Mouse (Mus musculus): ENCODE results near the gene Fbxw8. TPM values are rescaled to one million over a fixed set of nuclear protein-coding genes. Genes with fewer than 3 reads are reported as not detected.

Fbxw8 gene
- total RNA-seq, 2 experiments from 2014 or later = 40.3 to 43.6 TPM

DNA sequence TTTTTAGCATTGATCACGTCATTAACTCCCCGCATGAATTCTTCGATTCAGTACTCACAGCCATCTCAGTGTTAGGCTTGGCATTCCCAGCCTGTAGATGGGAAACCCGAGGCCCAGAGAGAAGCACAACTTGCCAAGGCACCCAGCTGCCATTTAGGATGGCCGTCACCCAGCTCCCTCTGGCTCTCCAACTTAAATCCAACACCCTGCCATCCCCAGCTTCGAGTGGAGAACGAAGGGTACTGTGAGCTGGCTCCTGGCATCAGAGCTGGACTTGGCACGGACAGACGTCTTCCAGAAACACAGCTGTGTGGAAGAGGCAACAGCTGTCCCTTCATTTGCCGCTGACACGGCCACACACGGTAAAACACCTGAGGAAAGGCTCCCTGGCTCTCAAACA lies 9.3 kb upstream of the Fbxw8 start, which contains the start of gene Hrk:
TSS of gene Hrk (plus strand) at position 68 of the 400 bp plus-strand sequence.
- intact Hi-C loops (cut with DNase I) = loop anchor here (10.0 kb wide), 1 partner anchor 160 kb away; no protein-coding TSS in a partner anchor
- DNase-seq (ENCODE audit: low spot score) = no peak

GRCm38 (mm10) chr5:118160691-118161090 lies 5.4 kb upstream of the Fbxw8 start:
- intact Hi-C loops (cut with DNase I) = loop anchor here (10.0 kb wide), 1 partner anchor 156 kb away; no protein-coding TSS in a partner anchor
- no peak for DNase-seq (ENCODE audit: low spot score)

DNA sequence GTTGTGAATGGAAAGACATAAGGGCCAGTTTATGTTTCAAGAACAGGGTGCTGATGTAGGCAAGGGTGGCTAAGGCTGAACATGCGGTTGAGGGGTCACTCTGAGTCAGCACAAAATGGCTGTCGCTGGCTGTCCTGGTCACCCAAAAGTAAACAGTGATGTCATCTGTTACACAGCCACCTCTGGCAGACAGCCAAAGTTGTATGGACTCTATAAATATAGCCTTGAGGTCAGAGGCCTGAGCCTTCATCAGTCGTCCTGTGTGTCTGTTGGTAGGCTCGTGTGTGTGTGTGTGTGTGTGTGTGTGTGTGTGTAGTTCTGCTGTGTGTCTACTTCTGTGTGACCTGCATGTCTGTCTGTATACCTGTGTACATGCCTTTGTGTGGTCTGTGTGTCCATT lies 1.7 kb upstream of the Fbxw8 start:
- intact Hi-C loops (cut with DNase I) = no loop called here
- DNase-seq (ENCODE audit: low spot score) = no peak

DNA sequence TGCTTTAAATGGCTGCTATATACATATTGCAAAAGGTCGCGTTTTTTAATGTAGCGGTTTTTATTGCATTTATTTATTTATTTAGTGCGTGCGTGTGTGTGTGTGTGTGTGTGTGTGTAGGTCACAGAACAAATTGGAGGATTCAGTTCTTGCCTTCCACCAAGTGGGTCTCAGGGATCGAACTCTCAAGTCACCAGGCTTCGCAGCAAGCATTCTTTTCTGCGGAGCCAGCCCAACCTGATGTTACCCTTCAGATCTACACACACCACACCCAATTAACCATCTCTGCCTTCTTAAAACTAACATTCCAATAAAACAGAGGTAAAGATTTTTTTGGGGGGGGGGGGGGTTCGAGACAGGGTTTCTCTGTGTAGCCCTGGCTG lies 292 bp upstream of the Fbxw8 start:
- intact Hi-C loops (cut with DNase I) = no loop called here
- DNase-seq (ENCODE audit: low spot score) = no peak

- no peak for DNase-seq (ENCODE audit: low spot score)
- intact Hi-C loops (cut with DNase I) = loop anchor here (5.0 kb wide), 1 partner anchor 57 kb away; no protein-coding TSS in a partner anchor
These were observed 5.6 kb downstream of the Fbxw8 start for GRCm38 (mm10) chr5:118149711-118150110.

DNA sequence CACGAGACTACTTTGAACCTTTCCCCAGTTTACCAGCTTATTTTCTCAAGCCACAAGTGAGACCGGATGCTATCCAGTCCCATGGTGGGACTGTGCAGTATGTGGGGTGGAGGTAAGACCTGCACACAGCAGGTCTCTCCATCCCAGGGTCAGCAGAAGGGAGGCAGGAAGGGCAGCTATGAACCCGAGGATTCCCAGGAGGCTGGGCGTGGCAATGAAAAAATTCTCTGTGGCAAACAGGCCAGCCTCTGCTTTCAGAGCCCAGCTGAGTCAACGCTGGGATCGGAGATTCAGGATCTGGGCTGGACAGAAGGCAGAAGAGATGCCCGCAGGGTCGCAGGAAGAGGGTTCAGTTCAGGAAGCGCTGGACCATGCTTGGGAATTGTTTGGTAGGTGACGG lies 8.0 kb downstream of the Fbxw8 start:
- intact Hi-C loops (cut with DNase I) = no loop called here
- no peak for DNase-seq (ENCODE audit: low spot score)

DNA sequence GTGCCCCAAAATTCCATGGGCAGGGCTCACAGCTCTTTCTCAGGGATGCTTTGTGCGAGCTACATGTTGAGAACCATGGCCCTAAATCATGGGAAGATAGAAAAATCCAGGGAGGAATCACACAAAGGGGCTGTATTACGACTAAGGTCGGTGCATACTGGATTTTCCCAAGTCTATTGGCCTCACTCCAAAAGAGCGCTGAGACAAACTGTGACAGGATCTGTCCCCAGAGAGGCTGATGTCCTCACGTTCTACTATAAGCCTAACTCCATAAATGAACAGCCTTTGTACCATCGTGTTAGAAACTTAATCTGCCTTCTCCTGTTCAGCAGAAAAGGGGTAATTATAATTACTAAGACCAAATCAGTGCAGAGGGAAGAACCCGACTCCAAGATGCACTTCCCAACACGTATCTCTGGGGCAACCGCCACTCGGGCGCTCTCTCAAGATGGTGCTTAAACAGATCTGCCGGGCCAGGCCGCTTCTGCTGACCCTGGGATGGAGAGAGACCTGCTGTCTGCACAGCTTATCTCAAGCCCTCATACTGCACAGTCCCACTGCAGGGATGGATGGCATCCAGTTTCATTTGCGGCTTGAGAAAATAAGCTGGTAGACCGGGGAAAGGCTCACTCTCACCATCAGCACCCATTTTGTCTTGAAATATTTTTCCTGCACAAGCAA lies 9.1 kb downstream of the Fbxw8 start:
- intact Hi-C loops (cut with DNase I) = no loop called here
- DNase-seq (ENCODE audit: low spot score) = no peak

DNA sequence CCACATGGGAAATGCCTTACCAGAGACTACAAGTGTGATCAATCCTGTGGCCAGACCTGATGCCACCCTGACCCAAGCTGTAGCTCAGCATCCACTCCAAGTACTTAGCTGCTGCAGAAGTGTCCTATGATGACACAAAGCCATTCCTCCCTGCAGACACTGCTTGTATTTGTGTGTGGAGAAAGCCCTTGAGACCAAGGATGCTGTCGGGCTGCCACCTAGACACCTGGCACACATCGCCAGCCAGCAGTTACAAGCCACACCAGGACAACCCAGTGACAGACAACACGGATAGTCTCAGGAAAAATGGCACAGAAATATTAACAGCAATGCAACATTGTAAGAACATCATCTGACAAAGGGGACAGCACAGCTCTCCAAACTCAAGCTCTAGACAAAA lies 9.8 kb downstream of the Fbxw8 start:
- DNase-seq (ENCODE audit: low spot score) = no peak
- intact Hi-C loops (cut with DNase I) = no loop called here

DNA sequence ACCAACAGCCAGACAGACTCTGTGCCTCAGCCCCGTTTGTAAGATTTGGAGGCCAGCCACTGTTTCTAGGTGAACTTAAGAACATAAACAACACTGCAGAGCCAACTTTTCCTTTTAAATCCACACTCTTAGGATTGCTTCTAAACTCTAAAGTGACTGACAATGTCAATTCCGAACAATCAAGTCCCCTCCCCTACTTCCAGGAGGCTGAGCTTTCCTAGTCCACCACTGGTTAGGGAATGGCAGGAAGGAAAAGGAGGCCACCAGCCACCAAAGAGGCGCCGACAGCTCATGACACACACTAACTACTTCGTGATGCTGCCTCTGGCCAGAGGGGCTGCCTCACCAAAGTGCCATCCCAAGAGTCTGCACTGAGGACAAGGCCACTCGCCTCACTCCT lies 10.5 kb downstream of the Fbxw8 start:
- intact Hi-C loops (cut with DNase I) = no loop called here
- no peak for DNase-seq (ENCODE audit: low spot score)

- intact Hi-C loops (cut with DNase I) = no loop called here
- no peak for DNase-seq (ENCODE audit: low spot score)
These were observed 10.9 kb downstream of the Fbxw8 start for GRCm38 (mm10) chr5:118144327-118144726.

DNA sequence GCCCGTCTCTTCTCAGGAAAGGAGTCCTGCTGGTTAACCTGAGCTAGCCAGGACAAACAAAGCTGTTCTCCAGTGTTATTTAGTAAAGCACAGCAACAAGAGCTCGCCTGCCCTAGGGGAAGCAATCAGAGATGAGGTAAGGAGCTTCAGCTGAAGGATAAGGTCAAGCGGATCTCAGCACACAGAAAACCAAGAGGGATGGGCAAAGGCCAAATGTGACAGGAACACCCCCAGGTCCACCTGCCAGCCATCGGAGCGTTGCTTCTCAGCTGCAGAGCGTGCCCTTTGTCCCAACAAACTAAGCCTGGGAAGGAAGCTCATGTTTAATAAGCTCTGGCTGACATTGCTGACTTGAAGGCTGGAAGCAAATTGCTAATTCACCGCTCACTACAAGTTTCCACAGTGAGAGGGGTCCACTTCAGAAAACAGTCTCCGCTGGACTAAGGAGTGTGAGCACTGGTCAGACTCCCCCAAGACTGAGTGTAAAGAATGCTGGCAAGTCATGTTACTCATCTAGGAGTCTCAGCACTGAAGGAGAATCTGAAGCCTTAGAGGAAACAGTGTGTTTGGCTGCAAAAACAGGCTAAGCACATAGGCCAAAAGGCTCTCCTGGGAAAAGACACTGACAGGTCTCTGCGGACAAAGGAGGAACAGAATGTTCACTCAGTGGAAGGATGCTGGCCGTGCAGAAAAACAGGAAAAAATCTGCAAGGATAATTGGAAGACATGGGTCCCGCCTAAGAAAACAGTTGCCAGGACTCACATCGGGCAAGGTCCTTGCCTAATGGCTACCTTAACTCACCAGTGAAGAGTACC lies 11.8 kb downstream of the Fbxw8 start:
- DNase-seq (ENCODE audit: low spot score) = peak; percentile 70
- intact Hi-C loops (cut with DNase I) = no loop called here

GRCm38 (mm10) chr5:118142471-118142870 lies 12.8 kb downstream of the Fbxw8 start:
- intact Hi-C loops (cut with DNase I) = no loop called here
- DNase-seq (ENCODE audit: low spot score) = no peak

- intact Hi-C loops (cut with DNase I) = no loop called here
- DNase-seq (ENCODE audit: low spot score) = no peak
These were observed 15.6 kb downstream of the Fbxw8 start for GRCm38 (mm10) chr5:118139630-118140029.

GRCm38 (mm10) chr5:118136391-118136790 lies 18.9 kb downstream of the Fbxw8 start:
- DNase-seq (ENCODE audit: low spot score) = no peak
- intact Hi-C loops (cut with DNase I) = no loop called here

DNA sequence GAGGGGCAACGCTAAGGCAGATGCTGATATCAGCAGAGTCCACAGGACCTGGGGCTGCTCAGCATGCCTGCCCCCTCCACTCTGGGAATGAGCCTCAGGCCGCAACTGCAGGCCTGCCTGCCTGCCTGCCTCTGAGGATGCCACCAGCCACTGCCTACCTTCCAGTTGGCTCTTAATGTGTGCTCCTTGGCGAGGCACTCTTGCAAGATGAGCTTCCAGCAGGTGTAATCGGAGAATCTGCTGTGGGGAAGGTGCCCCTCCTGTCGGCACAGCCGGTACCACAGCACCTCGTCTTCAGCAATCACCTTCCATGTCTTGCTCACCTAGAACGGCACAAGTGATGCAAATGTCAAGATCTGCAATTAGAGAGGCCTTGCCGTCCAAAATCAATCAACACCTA lies 26.6 kb downstream of the Fbxw8 start:
- intact Hi-C loops (cut with DNase I) = no loop called here
- DNase-seq (ENCODE audit: low spot score) = no peak

DNA sequence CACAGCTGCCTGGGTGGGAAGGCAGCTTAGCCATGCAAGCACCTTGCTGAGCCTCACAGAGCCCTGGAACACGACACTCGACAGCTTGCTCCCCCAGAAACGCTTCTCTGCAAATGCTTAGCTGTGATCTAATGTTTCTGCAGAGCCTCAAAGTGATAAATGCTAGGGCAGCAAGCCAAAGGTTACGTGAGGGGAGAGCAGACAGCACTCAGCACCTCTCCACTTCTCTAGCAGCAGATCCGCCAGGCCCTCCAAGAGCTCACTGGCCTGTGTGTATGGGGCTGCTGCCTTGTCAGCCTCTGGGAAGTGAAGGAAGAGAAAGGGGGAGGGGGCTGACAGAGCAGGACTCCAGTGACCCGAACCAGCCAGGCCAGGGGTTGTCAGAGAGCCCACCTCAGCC lies 27.1 kb downstream of the Fbxw8 start:
- no peak for DNase-seq (ENCODE audit: low spot score)
- intact Hi-C loops (cut with DNase I) = no loop called here

GRCm38 (mm10) chr5:118126671-118127070 lies 28.6 kb downstream of the Fbxw8 start:
- DNase-seq (ENCODE audit: low spot score) = no peak
- intact Hi-C loops (cut with DNase I) = no loop called here

DNA sequence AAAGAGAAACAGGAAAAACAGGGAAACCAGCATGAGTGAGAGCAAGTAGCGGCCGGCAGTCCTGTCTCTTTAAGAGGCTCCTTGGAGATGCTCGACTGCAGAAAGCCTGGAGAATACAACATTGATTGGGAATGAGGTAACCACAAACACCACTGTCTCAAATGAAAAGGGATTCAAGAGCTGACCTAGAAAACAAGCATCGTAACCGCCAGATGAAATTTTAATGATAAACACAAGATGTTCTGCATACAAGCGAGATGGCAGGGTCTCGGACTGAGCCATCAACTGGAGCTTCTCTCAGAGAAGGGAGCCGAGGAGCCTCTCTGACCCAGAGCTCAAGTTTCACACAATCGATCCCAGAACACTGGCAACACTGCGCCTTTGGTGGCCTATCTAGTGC lies 32.2 kb downstream of the Fbxw8 start:
- intact Hi-C loops (cut with DNase I) = no loop called here
- DNase-seq (ENCODE audit: low spot score) = no peak

DNA sequence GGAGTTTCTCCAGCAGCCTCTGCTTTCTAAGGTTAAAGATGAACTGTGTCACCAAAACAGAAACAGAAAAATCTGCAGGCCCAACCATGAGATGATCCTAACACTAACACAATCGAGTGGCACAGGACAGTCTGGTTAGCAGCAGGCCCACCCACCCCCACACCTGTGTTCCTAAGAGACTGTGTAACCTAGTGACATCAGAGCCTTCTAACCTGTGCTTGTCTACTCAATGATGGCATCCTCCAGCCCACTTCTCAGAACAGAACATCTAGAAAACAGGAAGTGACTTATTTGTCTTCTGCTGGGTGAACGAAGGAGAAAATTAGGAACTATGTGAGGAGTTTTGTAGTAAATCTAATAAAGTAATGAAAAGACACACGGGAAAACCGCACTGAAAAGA lies 33.3 kb downstream of the Fbxw8 start:
- DNase-seq (ENCODE audit: low spot score) = no peak
- intact Hi-C loops (cut with DNase I) = no loop called here

GRCm38 (mm10) chr5:118120670-118121069 lies 34.6 kb downstream of the Fbxw8 start:
- no peak for DNase-seq (ENCODE audit: low spot score)
- intact Hi-C loops (cut with DNase I) = no loop called here

DNA sequence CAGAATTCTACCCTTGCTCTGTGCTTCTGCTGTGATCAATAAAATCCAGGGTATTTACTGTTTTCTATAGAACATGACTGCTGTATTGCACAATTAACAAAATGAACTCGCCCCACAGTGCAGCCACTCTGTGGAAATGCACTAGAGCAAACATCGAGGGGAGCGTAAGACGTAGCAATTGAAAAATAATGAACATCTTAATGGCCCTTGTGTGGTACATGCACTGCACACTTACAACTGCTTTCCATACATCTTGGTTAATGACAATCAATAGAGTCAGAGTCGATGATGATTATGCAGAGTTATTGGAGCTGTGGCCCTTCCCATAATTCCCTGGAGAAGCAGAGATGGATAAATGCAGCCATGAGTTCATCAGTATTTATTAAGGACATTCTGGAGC lies 36.3 kb downstream of the Fbxw8 start:
- no peak for DNase-seq (ENCODE audit: low spot score)
- intact Hi-C loops (cut with DNase I) = no loop called here
